Mouse (Mus musculus): ENCODE measurements around the gene Eml5. TPM values are rescaled to one million over a fixed set of nuclear protein-coding genes. Genes with fewer than 3 reads are reported as not detected.

Gene Eml5
- polyA plus RNA-seq (2017; shearing (Covaris generic)), result 8.7 TPM

GRCm38 (mm10) chr12:98900881-98901801, at the start of gene Eml5:
TSS of gene Eml5 (minus strand) at chr12:98901484.

GRCm38 (mm10) chr12:98920194-98920991, 19.1 kb upstream of the Eml5 start, which contains the start of gene Ttc8:
TSS of gene Ttc8 (plus strand) at chr12:98920574.

GRCm38 (mm10) chr12:98746746-98747379, 154.4 kb downstream of the Eml5 start, which contains the start of gene Zc3h14:
TSS of gene Zc3h14 (plus strand) at chr12:98746964.

GRCm38 (mm10) chr12:98736951-98737800, 164.1 kb downstream of the Eml5 start, which contains the start of gene Ptpn21:
TSS of gene Ptpn21 (minus strand) at chr12:98737405.

Other genes with a start within 250 kb of the Eml5 start
- gene Ptpn21, start 164.1 kb downstream of the Eml5 start, polyA plus RNA-seq (2017; shearing (Covaris generic)), result 5.6 TPM
- 39.2 TPM for gene Zc3h14, start 154.5 kb downstream of the Eml5 start, polyA plus RNA-seq (2017; shearing (Covaris generic))
- gene Ttc8, start 19.1 kb upstream of the Eml5 start, polyA plus RNA-seq (2017; shearing (Covaris generic)), result 5.4 TPM

All from inflammation-experienced regulatory T-cells, adult 16 weeks (primary cell).